Mouse (Mus musculus): ENCODE results near the gene 6030468B19Rik. TPM values are rescaled to one million over a fixed set of nuclear protein-coding genes. Genes with fewer than 3 reads are reported as not detected.
"Not testable (repeated sequence)": the region's sequence is repeated elsewhere in the genome, so short reads cannot be mapped to it uniquely, and the experiment has no call there.

Gene 6030468B19Rik
- polyA plus RNA-seq, 1 experiment from 2014 or later, result 90.0 TPM

- H3K4me2 ChIP-seq, result no peak overlapping the region
- peak overlapping the region; percentile 43; the same call in 1 of the 2 replicates for H3K27ac ChIP-seq (replicated peaks)
- H3K4me1 ChIP-seq (replicated peaks), result peaks cover 85% of the 10 kb centered on the region
- no peaks in the 10 kb centered on the region for H3K9me3 ChIP-seq (replicated peaks)
- no peaks in the 10 kb centered on the region for H3K27me3 ChIP-seq
- H3K4me3 ChIP-seq (replicated peaks), result no peak overlapping the region
- 87% methylated on average over 6 of the region's 6 CpGs for WGBS (ENCODE audit: insufficient replicate concordance)
- ATAC-seq (ENCODE audit: insufficient read depth), result no peak
- peaks cover 76% of the 10 kb centered on the region for H3K36me3 ChIP-seq (replicated peaks)
- no peak overlapping the region for H3K9ac ChIP-seq
These were observed 9.3 kb downstream of the 6030468B19Rik start for GRCm38 (mm10) chr11:117806781-117807180.

- H3K4me1 ChIP-seq (replicated peaks), result peaks cover 86% of the 10 kb centered on the region
- H3K36me3 ChIP-seq (replicated peaks), result peaks cover 76% of the 10 kb centered on the region
- H3K4me2 ChIP-seq, result peak within 1 kb of the TSS; percentile 98
- H3K4me3 ChIP-seq (replicated peaks), result peak within 1 kb of the TSS; percentile 86
- no peaks in the 10 kb centered on the region for H3K9me3 ChIP-seq (replicated peaks)
- under 1% methylated on average over 75 of the region's 75 CpGs for WGBS (ENCODE audit: insufficient replicate concordance)
- H3K9ac ChIP-seq, result peak within 1 kb of the TSS; percentile 93
- H3K27me3 ChIP-seq, result no peaks in the 10 kb centered on the region
- H3K27ac ChIP-seq (replicated peaks), result peak within 1 kb of the TSS; percentile 91
- peak; percentile 64 for ATAC-seq (ENCODE audit: insufficient read depth)
These were observed 12.2 kb downstream of the 6030468B19Rik start, which contains the start of the genes Gm20708 and Syngr2 for GRCm38 (mm10) chr11:117809407-117810311. Gm20708 (plus strand) TSS chr11:117809668. Syngr2 (plus strand) TSS chr11:117809668.

GRCm38 (mm10) chr11:117810401-117811046 is 13.1 kb downstream of the 6030468B19Rik start:
- H3K27ac ChIP-seq (replicated peaks), result peak overlapping the region; percentile 91
- H3K36me3 ChIP-seq (replicated peaks), result peaks cover 76% of the 10 kb centered on the region
- H3K27me3 ChIP-seq, result no peaks in the 10 kb centered on the region
- H3K4me3 ChIP-seq (replicated peaks), result peak overlapping the region; percentile 86
- peak overlapping the region; percentile 93 for H3K9ac ChIP-seq
- peak overlapping the region; percentile 98 for H3K4me2 ChIP-seq
- ATAC-seq (ENCODE audit: insufficient read depth), result peak; percentile 73
- whole genome bisulfite sequencing (ENCODE audit: insufficient replicate concordance), result under 1% methylated on average over 21 of the region's 21 CpGs
- peaks cover 85% of the 10 kb centered on the region for H3K4me1 ChIP-seq (replicated peaks)
- no peaks in the 10 kb centered on the region for H3K9me3 ChIP-seq (replicated peaks)

- H3K27ac ChIP-seq (replicated peaks), result peak overlapping the region; percentile 60
- H3K4me2 ChIP-seq, result no peak overlapping the region
- ATAC-seq (ENCODE audit: insufficient read depth), result no peak
- peaks cover 82% of the 10 kb centered on the region for H3K4me1 ChIP-seq (replicated peaks)
- no peaks in the 10 kb centered on the region for H3K27me3 ChIP-seq
- H3K36me3 ChIP-seq (replicated peaks), result peaks cover 78% of the 10 kb centered on the region
- H3K9ac ChIP-seq, result no peak overlapping the region
- no peak overlapping the region for H3K4me3 ChIP-seq (replicated peaks)
- WGBS (ENCODE audit: insufficient replicate concordance), result 53% methylated on average over 5 of the region's 5 CpGs
- H3K9me3 ChIP-seq (replicated peaks), result no peaks in the 10 kb centered on the region
These were observed 16.4 kb downstream of the 6030468B19Rik start for GRCm38 (mm10) chr11:117813867-117814266.

- H3K4me1 ChIP-seq (replicated peaks), result peaks cover 72% of the 10 kb centered on the region
These were observed 17.4 kb downstream of the 6030468B19Rik start for GRCm38 (mm10) chr11:117814704-117815366.

GRCm38 (mm10) chr11:117815850-117816249 is 18.4 kb downstream of the 6030468B19Rik start:
- not testable (repeated sequence) for H3K9ac ChIP-seq; H3K4me3 ChIP-seq (replicated peaks); ATAC-seq (ENCODE audit: insufficient read depth); H3K9me3 ChIP-seq (replicated peaks); H3K4me2 ChIP-seq; H3K27me3 ChIP-seq
- Histone ChIP-seq H3K36me3 (replicated peaks) (peaks cover 98% of the 10 kb centered on the region), H3K27ac (replicated peaks) (peak overlapping the region; percentile 45; the same call in 1 of the 2 replicates), H3K4me1 (replicated peaks) (peaks cover 68% of the 10 kb centered on the region)
- WGBS (ENCODE audit: insufficient replicate concordance), result 83% methylated on average over 9 of the region's 9 CpGs

More at GRCm38 (mm10) chr11:117814704-117815366, 17.4 kb downstream of the 6030468B19Rik start:
- Histone ChIP-seq H3K27ac (replicated peaks) (peak overlapping the region; percentile 60), H3K9me3 (replicated peaks) (no peaks in the 10 kb centered on the region), H3K9ac (no peak overlapping the region), H3K27me3 (no peaks in the 10 kb centered on the region), H3K4me2 (no peak overlapping the region), H3K4me3 (replicated peaks) (no peak overlapping the region), H3K36me3 (replicated peaks) (peaks cover 88% of the 10 kb centered on the region)
- 71% methylated on average over 6 of the region's 6 CpGs for WGBS (ENCODE audit: insufficient replicate concordance)
- no peak for ATAC-seq (ENCODE audit: insufficient read depth)

- Histone ChIP-seq H3K27ac (replicated peaks) (0 out of 2 replicates have a peak overlapping the region, but pooled peaks have one; percentile 14), H3K4me1 (replicated peaks) (peaks cover 68% of the 10 kb centered on the region), H3K36me3 (replicated peaks) (peaks cover 99% of the 10 kb centered on the region), H3K9ac (no peak overlapping the region), H3K9me3 (replicated peaks) (no peaks in the 10 kb centered on the region), H3K4me2 (no peak overlapping the region), H3K4me3 (replicated peaks) (no peak overlapping the region), H3K27me3 (no peaks in the 10 kb centered on the region)
- WGBS (ENCODE audit: insufficient replicate concordance), result 79% methylated on average over 13 of the region's 13 CpGs
- no peak for ATAC-seq (ENCODE audit: insufficient read depth)
These were observed 19.0 kb downstream of the 6030468B19Rik start for GRCm38 (mm10) chr11:117816389-117816996.

GRCm38 (mm10) chr11:117819095-117819494 is 21.6 kb downstream of the 6030468B19Rik start:
- H3K4me3 ChIP-seq (replicated peaks), result no peak overlapping the region
- no peaks in the 10 kb centered on the region for H3K27me3 ChIP-seq
- peaks cover 69% of the 10 kb centered on the region for H3K4me1 ChIP-seq (replicated peaks)
- no peaks in the 10 kb centered on the region for H3K9me3 ChIP-seq (replicated peaks)
- ATAC-seq (ENCODE audit: insufficient read depth), result no peak
- H3K36me3 ChIP-seq (replicated peaks), result peaks cover 99% of the 10 kb centered on the region
- no peak overlapping the region for H3K27ac ChIP-seq (replicated peaks)
- H3K9ac ChIP-seq, result no peak overlapping the region
- H3K4me2 ChIP-seq, result no peak overlapping the region
- 80% methylated on average over 8 of the region's 8 CpGs for WGBS (ENCODE audit: insufficient replicate concordance)

- H3K9ac ChIP-seq, result no peak overlapping the region
- ATAC-seq (ENCODE audit: insufficient read depth), result no peak
- H3K36me3 ChIP-seq (replicated peaks), result peaks cover 91% of the 10 kb centered on the region
- no peaks in the 10 kb centered on the region for H3K27me3 ChIP-seq
- H3K4me2 ChIP-seq, result no peak overlapping the region
- H3K4me3 ChIP-seq (replicated peaks), result no peak overlapping the region
- no peaks in the 10 kb centered on the region for H3K9me3 ChIP-seq (replicated peaks)
- no peak overlapping the region; the same call in 1 of the 2 replicates for H3K27ac ChIP-seq (replicated peaks)
- H3K4me1 ChIP-seq (replicated peaks), result peaks cover 63% of the 10 kb centered on the region
- 94% methylated on average over 7 of the region's 7 CpGs for whole genome bisulfite sequencing (ENCODE audit: insufficient replicate concordance)
These were observed 22.7 kb downstream of the 6030468B19Rik start for GRCm38 (mm10) chr11:117820173-117820572.

GRCm38 (mm10) chr11:117821868-117822267 is 24.4 kb downstream of the 6030468B19Rik start:
- Histone ChIP-seq H3K9me3 (replicated peaks) (no peaks in the 10 kb centered on the region), H3K27me3 (no peaks in the 10 kb centered on the region), H3K36me3 (replicated peaks) (peaks cover 75% of the 10 kb centered on the region), H3K4me3 (replicated peaks) (no peak overlapping the region), H3K27ac (replicated peaks) (no peak overlapping the region), H3K4me1 (replicated peaks) (peaks cover 65% of the 10 kb centered on the region), H3K4me2 (no peak overlapping the region), H3K9ac (no peak overlapping the region)
- no peak for ATAC-seq (ENCODE audit: insufficient read depth)
- WGBS (ENCODE audit: insufficient replicate concordance), result 81% methylated on average over 9 of the region's 9 CpGs
